Mouse (Mus musculus) neural tube, embryonic 13.5 days (tissue): ENCODE measurements around the gene Pfdn5. TPM values are rescaled to one million over a fixed set of nuclear protein-coding genes. Genes with fewer than 3 reads are reported as not detected.
"Not testable (repeated sequence)": the region's sequence is repeated elsewhere in the genome, so short reads cannot be mapped to it uniquely, and the experiment has no call there.

Experiments
- ATAC-seq: fragments of 200-750 bp; cut with Nextera tagmentation; 2 replicates; pipeline ENCODE4 v1.8.0; 2017; ENCODE audit warnings: low read depth, mild to moderate bottlenecking, moderate TSS enrichment, moderate library complexity
- H3K27ac ChIP-seq: fragments of 300-500 bp; sonication (generic); replicated peaks from 2 replicates; pipeline ENCODE4 v1.5.1; 2015; ENCODE audit warnings: moderate library complexity, mild to moderate bottlenecking, inconsistent platforms
- H3K27me3 ChIP-seq: fragments of 300-500 bp; sonication (generic); 2 replicates; pipeline ENCODE4 v1.6.1; 2015; ENCODE audit warnings: mild to moderate bottlenecking, inconsistent platforms
- H3K36me3 ChIP-seq: fragments of 300-500 bp; sonication (generic); 2 replicates; pipeline ENCODE4 v1.6.1; 2015; ENCODE audit warnings: mild to moderate bottlenecking, inconsistent platforms
- H3K4me1 ChIP-seq: fragments of 300-500 bp; sonication (generic); replicated peaks from 2 replicates; pipeline ENCODE4 v1.6.1; 2015; ENCODE audit warnings: inconsistent platforms
- H3K4me2 ChIP-seq: fragments of 300-500 bp; sonication (generic); 2 replicates; pipeline ENCODE4 v1.6.1; 2015; ENCODE audit warnings: inconsistent platforms, mild to moderate bottlenecking, moderate library complexity
- H3K4me3 ChIP-seq: fragments of 300-500 bp; sonication (generic); 2 replicates; pipeline ENCODE4 v1.5.1; 2015; ENCODE audit warnings: mild to moderate bottlenecking, inconsistent platforms
- H3K9ac ChIP-seq: fragments of 300-500 bp; sonication (generic); 2 replicates; pipeline ENCODE4 v1.6.1; 2015; ENCODE audit warnings: moderate library complexity, mild to moderate bottlenecking, inconsistent platforms
- H3K9me3 ChIP-seq: fragments of 300-500 bp; sonication (generic); 2 replicates; pipeline ENCODE4 v1.6.1; 2016; ENCODE audit warnings: inconsistent platforms
- WGBS: fragments of 180-500 bp; shearing (Covaris S2); methylation state at CpG from one replicate; pipeline ENCODE4 v1.1.7; 2015; 5-methylcytosine and 5-hydroxymethylcytosine counted together
- polyA plus RNA-seq: library from polyadenylated mRNA; unstranded; fragments of >200 nt; fragmentation: Nextera tagmentation; extraction: Ambion mirVana; gene quantifications from 2 replicates; pipeline ENCODE4 v1.2.1, GENCODE M21; 2015

Gene Pfdn5
- polyA plus RNA-seq, 1 experiment from 2014 or later: 480 TPM

GRCm38 (mm10) chr15:102302542-102302941 is 23.4 kb upstream of the Pfdn5 start:
- no peak overlapping the region for H3K4me3 ChIP-seq
- H3K9me3 ChIP-seq: no peaks in the 10 kb centered on the region
- H3K27ac ChIP-seq: no peak overlapping the region
- 87% methylated on average over 6 of the region's 6 CpGs for WGBS
- H3K9ac ChIP-seq: no peak overlapping the region
- no peak for ATAC-seq
- no peaks in the 10 kb centered on the region for H3K27me3 ChIP-seq
- H3K4me2 ChIP-seq: no peak overlapping the region
- no peaks in the 10 kb centered on the region for H3K4me1 ChIP-seq
- peaks cover 45% of the 10 kb centered on the region for H3K36me3 ChIP-seq

DNA sequence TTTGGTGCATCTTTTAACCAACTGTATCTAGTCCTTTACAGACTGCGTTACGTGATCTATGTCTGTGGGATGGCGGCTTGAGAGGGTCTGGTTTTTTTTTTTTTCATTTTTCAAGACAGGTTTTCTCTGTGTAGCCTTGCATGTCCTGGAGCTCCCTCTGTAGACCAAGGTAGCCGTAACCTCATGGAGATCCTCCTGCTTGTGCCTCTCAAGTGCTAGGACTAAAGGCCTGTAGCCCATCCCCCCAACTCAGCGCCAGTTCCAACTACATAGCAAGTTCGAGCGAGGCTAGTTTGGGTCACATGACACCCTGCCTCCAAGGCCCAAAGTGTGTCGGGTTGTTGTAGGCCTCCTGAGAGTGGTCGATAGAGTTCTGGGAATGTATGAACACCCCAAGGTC is 17.2 kb upstream of the Pfdn5 start:
- Histone ChIP-seq H3K27ac (no peak overlapping the region), H3K27me3 (no peaks in the 10 kb centered on the region), H3K9ac (no peak overlapping the region), H3K36me3 (peaks cover 26% of the 10 kb centered on the region), H3K9me3 (no peaks in the 10 kb centered on the region), H3K4me3 (no peak overlapping the region), H3K4me2 (no peak overlapping the region), H3K4me1 (no peaks in the 10 kb centered on the region)
- 88% methylated on average over 9 of the region's 9 CpGs for WGBS
- no peak for ATAC-seq

DNA sequence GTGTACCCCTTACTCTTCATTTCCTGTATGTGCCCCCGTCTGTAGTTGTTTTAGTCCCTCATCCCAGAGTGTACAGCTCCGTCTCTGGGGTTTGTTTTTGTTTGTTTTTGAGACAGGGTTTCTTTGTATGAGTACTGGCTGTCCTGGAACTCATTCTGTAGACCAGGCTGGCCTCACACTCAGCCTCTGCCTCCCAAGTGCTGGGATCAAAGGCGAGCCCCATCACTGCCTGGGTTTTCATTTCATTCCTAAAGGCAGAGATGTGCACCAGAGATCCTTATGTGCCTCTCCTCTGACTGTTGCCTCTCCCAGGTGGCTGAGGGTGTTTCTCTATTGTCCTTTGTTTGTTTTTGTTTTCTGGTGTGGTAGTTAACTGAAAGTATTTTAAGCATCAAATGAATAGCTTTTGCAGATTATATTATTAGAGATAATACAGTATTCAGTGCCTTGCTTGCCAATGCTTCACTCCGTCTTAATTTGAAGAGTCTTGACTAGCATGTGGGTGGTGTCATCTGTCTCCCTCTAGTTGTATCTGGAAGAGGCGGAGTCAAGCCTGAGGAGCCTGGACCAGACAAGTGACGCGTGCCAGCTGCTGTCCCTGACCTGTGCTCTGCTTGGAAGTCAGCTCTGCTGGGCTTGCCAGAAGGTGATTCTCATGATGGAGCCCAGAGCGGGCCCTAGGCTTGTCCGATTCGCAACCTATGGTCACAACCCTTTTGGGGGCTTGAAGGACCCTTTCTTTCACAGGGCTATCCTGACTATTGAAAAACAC is 15.7 kb upstream of the Pfdn5 start:
- no peak overlapping the region for H3K4me3 ChIP-seq
- no peak for ATAC-seq
- WGBS: 91% methylated on average over 10 of the region's 10 CpGs
- H3K27ac ChIP-seq: no peak overlapping the region
- H3K4me2 ChIP-seq: no peak overlapping the region
- no peak overlapping the region for H3K9ac ChIP-seq
- H3K4me1 ChIP-seq: no peaks in the 10 kb centered on the region
- peaks cover 26% of the 10 kb centered on the region for H3K36me3 ChIP-seq
- H3K27me3 ChIP-seq: no peaks in the 10 kb centered on the region
- no peaks in the 10 kb centered on the region for H3K9me3 ChIP-seq

- H3K9ac ChIP-seq: no peak overlapping the region
- no peak overlapping the region for H3K27ac ChIP-seq
- H3K4me1 ChIP-seq: no peaks in the 10 kb centered on the region
- ATAC-seq: no peak
- H3K4me2 ChIP-seq: no peak overlapping the region
- no peaks in the 10 kb centered on the region for H3K27me3 ChIP-seq
- no peaks in the 10 kb centered on the region for H3K9me3 ChIP-seq
- no peak overlapping the region for H3K4me3 ChIP-seq
- H3K36me3 ChIP-seq: peaks cover 18% of the 10 kb centered on the region
These were observed 14.4 kb upstream of the Pfdn5 start for GRCm38 (mm10) chr15:102311489-102311888.

- no peak for ATAC-seq
- no peaks in the 10 kb centered on the region for H3K27me3 ChIP-seq
- 92% methylated on average over 8 of the region's 8 CpGs for WGBS
These were observed 10.6 kb upstream of the Pfdn5 start for GRCm38 (mm10) chr15:102315292-102315691.

GRCm38 (mm10) chr15:102316263-102316662 is 9.7 kb upstream of the Pfdn5 start:
- H3K36me3 ChIP-seq: peaks cover 18% of the 10 kb centered on the region
- no peak overlapping the region for H3K4me2 ChIP-seq
- no peak overlapping the region for H3K9ac ChIP-seq
- no peaks in the 10 kb centered on the region for H3K4me1 ChIP-seq
- H3K27me3 ChIP-seq: no peaks in the 10 kb centered on the region
- H3K4me3 ChIP-seq: no peak overlapping the region
- WGBS: 85% methylated on average over 6 of the region's 6 CpGs
- H3K9me3 ChIP-seq: no peaks in the 10 kb centered on the region
- peak; percentile 40; the same call in 1 of the 2 replicates for ATAC-seq
- no peak overlapping the region for H3K27ac ChIP-seq

More at GRCm38 (mm10) chr15:102315292-102315691, 10.6 kb upstream of the Pfdn5 start:
- Histone ChIP-seq H3K9me3 (no peaks in the 10 kb centered on the region), H3K9ac (no peak overlapping the region; the same call in 1 of the 2 replicates), H3K4me2 (no peak overlapping the region), H3K36me3 (peaks cover 18% of the 10 kb centered on the region), H3K4me3 (no peak overlapping the region), H3K27ac (no peak overlapping the region), H3K4me1 (no peaks in the 10 kb centered on the region)

- no peaks in the 10 kb centered on the region for H3K9me3 ChIP-seq
- peak overlapping the region; percentile 90 for H3K4me3 ChIP-seq
- peaks cover 14% of the 10 kb centered on the region for H3K4me1 ChIP-seq
- no peaks in the 10 kb centered on the region for H3K27me3 ChIP-seq
- H3K27ac ChIP-seq: no peak overlapping the region
- H3K4me2 ChIP-seq: peak overlapping the region; percentile 93
- ATAC-seq: no peak
- no peak overlapping the region for H3K9ac ChIP-seq
- H3K36me3 ChIP-seq: peaks cover 22% of the 10 kb centered on the region
- 81% methylated on average over 12 of the region's 12 CpGs for WGBS
These were observed 1.1 kb upstream of the Pfdn5 start for GRCm38 (mm10) chr15:102324654-102325473.

GRCm38 (mm10) chr15:102326892-102327291 is 976 bp downstream of the Pfdn5 start:
- H3K27me3 ChIP-seq: no peaks in the 10 kb centered on the region
- peak overlapping the region; percentile 93 for H3K4me2 ChIP-seq
- H3K9me3 ChIP-seq: no peaks in the 10 kb centered on the region
- H3K4me1 ChIP-seq: peaks cover 19% of the 10 kb centered on the region
- 71% methylated on average over 8 of the region's 8 CpGs for WGBS
- no peak for ATAC-seq
- peak overlapping the region; percentile 90 for H3K4me3 ChIP-seq
- no peak overlapping the region for H3K27ac ChIP-seq
- H3K36me3 ChIP-seq: peaks cover 36% of the 10 kb centered on the region
- peak overlapping the region; percentile 89 for H3K9ac ChIP-seq

DNA sequence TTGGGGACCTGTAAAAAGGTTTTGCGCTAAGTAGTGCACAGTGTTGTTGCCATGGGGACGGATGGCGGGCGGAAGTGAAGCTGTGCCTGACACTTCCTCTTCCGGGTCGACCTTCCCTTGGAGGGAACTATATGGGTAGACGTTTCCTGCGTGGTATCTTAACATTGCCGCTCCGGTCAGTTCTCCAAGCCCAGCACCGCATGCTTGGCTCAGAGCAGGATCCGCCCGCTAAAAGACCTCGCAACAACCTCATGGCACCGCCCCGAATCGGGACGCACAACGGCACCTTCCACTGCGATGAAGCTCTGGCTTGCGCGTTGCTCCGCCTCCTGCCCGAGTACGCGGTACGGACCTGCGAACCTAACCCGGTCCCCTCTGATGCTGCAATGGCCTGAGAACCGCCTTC is 5.7 kb downstream of the Pfdn5 start, which contains the start of gene Myg1:
Myg1 (plus strand) TSS at position 100 of the 406 bp plus-strand sequence.
- H3K4me3 ChIP-seq: peak within 1 kb of the TSS; percentile 85
- 0% methylated on average over 30 of the region's 30 CpGs for WGBS
- H3K36me3 ChIP-seq: peaks cover 67% of the 10 kb centered on the region
- H3K4me2 ChIP-seq: peak within 1 kb of the TSS; percentile 86
- H3K9me3 ChIP-seq: no peaks in the 10 kb centered on the region
- peak; percentile 94 for ATAC-seq
- peak within 1 kb of the TSS; percentile 67; the same call in 1 of the 2 replicates for H3K27ac ChIP-seq
- H3K27me3 ChIP-seq: no peaks in the 10 kb centered on the region
- H3K9ac ChIP-seq: peak within 1 kb of the TSS; percentile 82
- H3K4me1 ChIP-seq: peaks cover 32% of the 10 kb centered on the region

DNA sequence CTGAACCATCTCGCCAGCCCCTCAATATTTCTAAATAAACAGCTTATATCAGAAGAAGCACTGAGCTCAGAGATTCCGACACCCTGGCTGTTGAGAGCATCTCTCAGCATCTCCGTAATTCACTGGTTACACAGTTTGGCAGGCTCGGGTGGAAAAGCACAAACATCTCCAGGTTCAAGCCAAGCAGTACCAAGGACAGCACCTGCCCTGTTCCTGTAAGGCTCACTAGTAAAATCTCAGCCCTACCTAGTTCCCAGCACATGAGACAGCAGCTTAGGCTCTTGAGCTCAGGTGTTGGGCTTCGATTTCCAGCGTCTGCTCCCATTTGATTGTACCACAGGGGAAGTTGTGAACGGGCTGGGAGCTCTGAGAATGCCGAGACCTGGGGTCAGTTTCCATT is 9.3 kb downstream of the Pfdn5 start:
- H3K9ac ChIP-seq: no peak overlapping the region
- peaks cover 24% of the 10 kb centered on the region for H3K4me1 ChIP-seq
- H3K9me3 ChIP-seq: no peaks in the 10 kb centered on the region
- WGBS: 90% methylated on average over 8 of the region's 8 CpGs
- H3K4me2 ChIP-seq: no peak overlapping the region
- H3K4me3 ChIP-seq: no peak overlapping the region
- H3K27ac ChIP-seq: no peak overlapping the region
- ATAC-seq: no peak
- H3K36me3 ChIP-seq: peaks cover 78% of the 10 kb centered on the region
- no peaks in the 10 kb centered on the region for H3K27me3 ChIP-seq

GRCm38 (mm10) chr15:102335925-102336324 is 10.0 kb downstream of the Pfdn5 start:
- 92% methylated on average over 5 of the region's 5 CpGs for WGBS
- not testable (repeated sequence) for H3K27me3 ChIP-seq, H3K9me3 ChIP-seq, H3K4me2 ChIP-seq, H3K27ac ChIP-seq, ATAC-seq, H3K4me3 ChIP-seq, H3K9ac ChIP-seq
- Histone ChIP-seq H3K4me1 (peaks cover 24% of the 10 kb centered on the region), H3K36me3 (peaks cover 75% of the 10 kb centered on the region)

DNA sequence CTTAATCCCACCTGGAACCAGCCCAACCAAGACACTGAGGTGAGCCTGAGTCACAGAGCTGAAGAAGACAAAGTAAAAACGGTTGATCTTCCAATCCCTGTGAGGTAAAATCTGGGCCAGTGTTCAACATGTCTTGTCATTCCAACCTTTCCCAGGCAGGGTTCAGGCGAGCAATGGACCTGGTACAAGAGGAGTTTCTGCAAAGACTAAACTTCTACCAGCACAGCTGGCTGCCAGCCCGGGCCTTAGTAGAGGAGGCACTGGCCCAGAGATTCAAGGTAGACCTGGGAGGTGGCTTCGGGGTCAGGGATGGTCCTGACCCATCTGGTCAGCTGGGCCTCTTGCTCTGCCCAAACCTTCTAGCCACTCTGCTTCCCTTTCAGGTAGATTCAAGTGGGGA is 11.0 kb downstream of the Pfdn5 start:
- no peak overlapping the region for H3K27ac ChIP-seq
- H3K9ac ChIP-seq: no peak overlapping the region
- no peak overlapping the region for H3K4me2 ChIP-seq
- H3K4me3 ChIP-seq: no peak overlapping the region
- no peak for ATAC-seq
- H3K9me3 ChIP-seq: no peaks in the 10 kb centered on the region
- H3K4me1 ChIP-seq: peaks cover 18% of the 10 kb centered on the region
- WGBS: 88% methylated on average over 4 of the region's 4 CpGs
- H3K36me3 ChIP-seq: peaks cover 72% of the 10 kb centered on the region
- no peaks in the 10 kb centered on the region for H3K27me3 ChIP-seq
